Mouse (Mus musculus) forebrain, embryonic 10.5 days (tissue): ENCODE data around the gene Bcar1. TPM values are rescaled to one million over a fixed set of nuclear protein-coding genes. Genes with fewer than 3 reads are reported as not detected.
A peak's percentile ranks its signal among the peaks of the same experiment; 100 is the strongest.

Experiments used
- DNase-seq: peaks from one replicate; pipeline ENCODE4 v3.0.0-alpha.2; 2017; ENCODE audit warnings: low spot score; ENCODE audit errors: extremely low spot score
- H3K27ac ChIP-seq: fragments of 300-500 bp; sonication (generic); 2 replicates; pipeline ENCODE4 v1.5.1; 2016; ENCODE audit warnings: mild to moderate bottlenecking
- H3K27me3 ChIP-seq: fragments of 300-500 bp; sonication (generic); 2 replicates; pipeline ENCODE4 v1.6.1; 2016; ENCODE audit warnings: mild to moderate bottlenecking; ENCODE audit not compliant: poor library complexity, severe bottlenecking
- H3K36me3 ChIP-seq: fragments of 300-500 bp; sonication (generic); replicated peaks from 2 replicates; pipeline ENCODE4 v1.6.1; 2016; ENCODE audit warnings: mild to moderate bottlenecking, moderate library complexity
- H3K4me1 ChIP-seq: fragments of 300-500 bp; sonication (generic); 2 replicates; pipeline ENCODE4 v1.6.1; 2016
- H3K4me3 ChIP-seq: fragments of 300-500 bp; sonication (generic); 2 replicates; pipeline ENCODE4 v1.5.1; 2016; ENCODE audit warnings: mild to moderate bottlenecking, moderate library complexity
- H3K9me3 ChIP-seq: fragments of 300-500 bp; sonication (generic); 2 replicates; pipeline ENCODE4 v1.6.1; 2016; ENCODE audit warnings: mild to moderate bottlenecking, moderate library complexity
- WGBS: fragments of 180-500 bp; shearing (Covaris S2); methylation state at CpG from one replicate; pipeline ENCODE4 v1.1.7; 2016; 5-methylcytosine and 5-hydroxymethylcytosine counted together
- polyA plus RNA-seq: library from polyadenylated mRNA; unstranded; fragments of >200 nt; fragmentation: Nextera tagmentation; extraction: Ambion mirVana; gene quantifications from 2 replicates; pipeline ENCODE4 v1.2.1, GENCODE M21; 2016

Gene Bcar1
- polyA plus RNA-seq, 1 experiment from 2014 or later = 46.6 TPM

- Histone ChIP-seq H3K9me3 (no peaks in the 10 kb centered on the region), H3K4me1 (peaks cover 20% of the 10 kb centered on the region), H3K4me3 (no peak overlapping the region), H3K27ac (no peak overlapping the region), H3K36me3 (peaks cover 48% of the 10 kb centered on the region), H3K27me3 (no peaks in the 10 kb centered on the region)
- DNase-seq = no peak
- WGBS = 93% methylated on average over 9 of the region's 9 CpGs
Observed at GRCm38 (mm10) chr8:111765096-111765495, 21.5 kb upstream of the Bcar1 start.

GRCm38 (mm10) chr8:111760708-111761107, 17.1 kb upstream of the Bcar1 start:
- Histone ChIP-seq H3K9me3 (no peaks in the 10 kb centered on the region), H3K4me1 (0 out of 2 replicates have a peak, but pooled peaks cover 10% of the 10 kb centered on the region), H3K27ac (0 out of 2 replicates have a peak overlapping the region, but pooled peaks have one; percentile 21), H3K4me3 (no peak overlapping the region), H3K27me3 (no peaks in the 10 kb centered on the region), H3K36me3 (peaks cover 11% of the 10 kb centered on the region)
- DNase-seq = no peak
- 88% methylated on average over 13 of the region's 13 CpGs for whole genome bisulfite sequencing

- 82% methylated on average over 5 of the region's 5 CpGs for WGBS
- peaks cover 1% of the 10 kb centered on the region; the same call in 1 of the 2 replicates for H3K36me3 ChIP-seq
Observed at GRCm38 (mm10) chr8:111758817-111759216, 15.2 kb upstream of the Bcar1 start.

GRCm38 (mm10) chr8:111757599-111757998, 14.0 kb upstream of the Bcar1 start:
- no peaks in the 10 kb centered on the region for H3K36me3 ChIP-seq
- H3K27me3 ChIP-seq = no peaks in the 10 kb centered on the region
- H3K27ac ChIP-seq = no peak overlapping the region
- no peak for DNase-seq
- no peaks in the 10 kb centered on the region for H3K9me3 ChIP-seq
- H3K4me3 ChIP-seq = no peak overlapping the region
- 94% methylated on average over 9 of the region's 9 CpGs for WGBS
- H3K4me1 ChIP-seq = peaks cover 16% of the 10 kb centered on the region; the same call in 1 of the 2 replicates

More at GRCm38 (mm10) chr8:111758817-111759216, 15.2 kb upstream of the Bcar1 start:
- H3K4me1 ChIP-seq = peaks cover 15% of the 10 kb centered on the region; the same call in 1 of the 2 replicates
- no peak overlapping the region for H3K4me3 ChIP-seq
- no peak overlapping the region for H3K27ac ChIP-seq
- DNase-seq = no peak
- no peaks in the 10 kb centered on the region for H3K27me3 ChIP-seq
- no peaks in the 10 kb centered on the region for H3K9me3 ChIP-seq

- no peaks in the 10 kb centered on the region for H3K36me3 ChIP-seq
- 89% methylated on average over 6 of the region's 6 CpGs for WGBS
- H3K4me1 ChIP-seq = peaks cover 6% of the 10 kb centered on the region; the same call in 1 of the 2 replicates
- H3K27me3 ChIP-seq = no peaks in the 10 kb centered on the region
- H3K4me3 ChIP-seq = no peak overlapping the region
- DNase-seq = no peak
- H3K9me3 ChIP-seq = no peaks in the 10 kb centered on the region
- H3K27ac ChIP-seq = no peak overlapping the region
Observed at GRCm38 (mm10) chr8:111754736-111755135, 11.1 kb upstream of the Bcar1 start.

GRCm38 (mm10) chr8:111754088-111754487, 10.5 kb upstream of the Bcar1 start:
- no peak for DNase-seq
- WGBS = 67% methylated on average over 2 of the region's 2 CpGs
- H3K27ac ChIP-seq = no peak overlapping the region
- peaks cover 6% of the 10 kb centered on the region; the same call in 1 of the 2 replicates for H3K4me1 ChIP-seq
- no peaks in the 10 kb centered on the region for H3K36me3 ChIP-seq
- H3K4me3 ChIP-seq = no peak overlapping the region
- no peaks in the 10 kb centered on the region for H3K9me3 ChIP-seq
- H3K27me3 ChIP-seq = no peaks in the 10 kb centered on the region

GRCm38 (mm10) chr8:111748766-111749165, 5.2 kb upstream of the Bcar1 start:
- 64% methylated on average over 6 of the region's 6 CpGs for WGBS
- H3K27ac ChIP-seq = no peak overlapping the region
- H3K27me3 ChIP-seq = peaks cover 19% of the 10 kb centered on the region
- peaks cover 33% of the 10 kb centered on the region for H3K4me1 ChIP-seq
- no peaks in the 10 kb centered on the region for H3K9me3 ChIP-seq
- no peak overlapping the region for H3K4me3 ChIP-seq
- H3K36me3 ChIP-seq = no peaks in the 10 kb centered on the region
- DNase-seq = no peak

- no peaks in the 10 kb centered on the region for H3K9me3 ChIP-seq
- no peak overlapping the region for H3K27ac ChIP-seq
- H3K36me3 ChIP-seq = no peaks in the 10 kb centered on the region
- DNase-seq = no peak
- 82% methylated on average over 8 of the region's 8 CpGs for WGBS
- peaks cover 37% of the 10 kb centered on the region for H3K4me1 ChIP-seq
- peaks cover 19% of the 10 kb centered on the region for H3K27me3 ChIP-seq
- no peak overlapping the region for H3K4me3 ChIP-seq
Observed at GRCm38 (mm10) chr8:111747866-111748649, 4.4 kb upstream of the Bcar1 start.

GRCm38 (mm10) chr8:111746582-111747465, 3.2 kb upstream of the Bcar1 start:
- 88% methylated on average over 13 of the region's 13 CpGs for WGBS

GRCm38 (mm10) chr8:111745591-111746418, 2.2 kb upstream of the Bcar1 start:
- peak overlapping the region; percentile 41 for H3K4me3 ChIP-seq
- peaks cover 60% of the 10 kb centered on the region for H3K4me1 ChIP-seq
- H3K36me3 ChIP-seq = 0 out of 2 replicates have a peak, but pooled peaks cover 3% of the 10 kb centered on the region
- DNase-seq = peak; percentile 53
- H3K27ac ChIP-seq = peak overlapping the region; percentile 61
- peaks cover 19% of the 10 kb centered on the region for H3K27me3 ChIP-seq
- 8% methylated on average over 23 of the region's 23 CpGs for WGBS
- no peaks in the 10 kb centered on the region for H3K9me3 ChIP-seq

More at GRCm38 (mm10) chr8:111746582-111747465, 3.2 kb upstream of the Bcar1 start:
- Histone ChIP-seq H3K27ac (no peak overlapping the region), H3K4me3 (peak overlapping the region; percentile 41; the same call in 1 of the 2 replicates), H3K36me3 (no peaks in the 10 kb centered on the region), H3K27me3 (peaks cover 19% of the 10 kb centered on the region), H3K9me3 (no peaks in the 10 kb centered on the region), H3K4me1 (peaks cover 50% of the 10 kb centered on the region)
- no peak for DNase-seq

- Histone ChIP-seq H3K4me3 (peak overlapping the region; percentile 41), H3K27me3 (peaks cover 19% of the 10 kb centered on the region), H3K27ac (peak overlapping the region; percentile 61), H3K4me1 (peaks cover 67% of the 10 kb centered on the region), H3K36me3 (0 out of 2 replicates have a peak, but pooled peaks cover 5% of the 10 kb centered on the region), H3K9me3 (no peaks in the 10 kb centered on the region)
- no peak for DNase-seq
- WGBS = 75% methylated on average over 5 of the region's 5 CpGs
Observed at GRCm38 (mm10) chr8:111745086-111745485, 1.5 kb upstream of the Bcar1 start.
